Mouse (Mus musculus): Measurements from ENCODE around the gene Rftn1.

GRCm38 (mm10) chr17:50019819-50020210, 170.7 kb downstream of the Rftn1 start:
- TF ChIP-seq CTCF (IDR thresholded peaks at IDR 0.05; ENCODE audit: control insufficient read depth, insufficient read depth, insufficient replicate concordance, low read depth, low read length) (no peak), POLR2A (IDR thresholded peaks at IDR 0.05; ENCODE audit: control insufficient read depth, low read depth, low read length) (no peak)
